Mouse (Mus musculus): Measurements from ENCODE around the gene Homer2. TPM values are rescaled to one million over a fixed set of nuclear protein-coding genes. Genes with fewer than 3 reads are reported as not detected.

The Homer2 gene
- polyA plus RNA-seq, 1 experiment from 2014 or later, result 14.8 TPM

DNA sequence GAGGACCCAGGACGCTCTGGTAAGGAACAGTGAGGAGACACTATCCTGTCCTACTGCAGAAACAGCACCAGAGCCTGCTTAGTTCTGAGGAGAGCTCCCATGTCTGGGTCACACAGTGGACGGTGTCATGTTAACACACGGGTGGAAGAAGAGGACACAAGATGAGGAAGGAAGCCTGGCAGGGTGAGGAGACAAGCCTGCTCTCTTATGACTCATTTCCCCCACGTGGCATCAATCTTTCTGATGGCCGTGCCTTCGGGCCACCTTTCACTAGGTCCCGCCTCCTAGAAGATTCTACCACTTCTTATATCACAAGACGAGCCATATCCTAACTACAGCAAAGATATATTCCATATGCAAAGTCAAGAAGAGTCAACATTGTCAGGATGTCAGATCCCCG, 40.7 kb downstream of the Homer2 start:
- no peak overlapping the region for H3K4me2 ChIP-seq
- WGBS, result 74% methylated on average over 9 of the region's 9 CpGs
- H3K36me3 ChIP-seq, result no peaks in the 10 kb centered on the region
- no peak overlapping the region for H3K27ac ChIP-seq
- no peaks in the 10 kb centered on the region for H3K9me3 ChIP-seq (replicated peaks)
- no peaks in the 10 kb centered on the region for H3K27me3 ChIP-seq
- H3K4me3 ChIP-seq (replicated peaks), result no peak overlapping the region
- no peaks in the 10 kb centered on the region for H3K4me1 ChIP-seq
- ATAC-seq (replicated peaks; ENCODE audit: low FRiP score), result no peak
- no peak overlapping the region for H3K9ac ChIP-seq

DNA sequence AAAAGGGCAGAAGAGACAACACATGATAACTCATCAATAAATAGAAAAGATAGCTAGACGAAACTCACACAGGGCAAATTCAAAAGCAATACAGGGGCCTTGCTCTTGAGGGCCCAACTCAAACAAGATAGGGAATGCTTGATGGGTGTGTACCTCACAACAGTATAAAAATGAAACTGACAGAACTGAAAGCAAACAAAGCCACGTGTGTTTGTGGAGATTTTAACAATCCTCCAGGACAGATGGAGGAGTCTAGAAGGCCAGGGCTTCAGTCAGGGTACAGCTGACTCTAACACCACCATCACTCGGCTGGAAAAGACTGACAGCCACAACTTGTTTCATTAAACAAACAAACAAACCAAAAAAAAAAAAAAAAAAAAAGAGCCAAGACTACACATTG, 44.3 kb downstream of the Homer2 start:
- H3K4me1 ChIP-seq, result no peaks in the 10 kb centered on the region
- H3K36me3 ChIP-seq, result no peaks in the 10 kb centered on the region
- no peak overlapping the region for H3K4me2 ChIP-seq
- no peaks in the 10 kb centered on the region for H3K9me3 ChIP-seq (replicated peaks)
- WGBS, result 56% methylated on average over 3 of the region's 3 CpGs
- H3K27me3 ChIP-seq, result no peaks in the 10 kb centered on the region
- no peak for ATAC-seq (replicated peaks; ENCODE audit: low FRiP score)
- no peak overlapping the region for H3K27ac ChIP-seq
- no peak overlapping the region for H3K4me3 ChIP-seq (replicated peaks)
- no peak overlapping the region for H3K9ac ChIP-seq

- Histone ChIP-seq H3K36me3 (no peaks in the 10 kb centered on the region), H3K4me3 (replicated peaks) (no peak overlapping the region), H3K27ac (no peak overlapping the region), H3K4me2 (no peak overlapping the region), H3K27me3 (no peaks in the 10 kb centered on the region), H3K9ac (no peak overlapping the region), H3K9me3 (replicated peaks) (no peaks in the 10 kb centered on the region), H3K4me1 (peaks cover 11% of the 10 kb centered on the region)
- WGBS, result 87% methylated on average over 2 of the region's 2 CpGs
- ATAC-seq (replicated peaks; ENCODE audit: low FRiP score), result no peak
Measured at GRCm38 (mm10) chr7:81657631-81658347, 49.5 kb downstream of the Homer2 start.

DNA sequence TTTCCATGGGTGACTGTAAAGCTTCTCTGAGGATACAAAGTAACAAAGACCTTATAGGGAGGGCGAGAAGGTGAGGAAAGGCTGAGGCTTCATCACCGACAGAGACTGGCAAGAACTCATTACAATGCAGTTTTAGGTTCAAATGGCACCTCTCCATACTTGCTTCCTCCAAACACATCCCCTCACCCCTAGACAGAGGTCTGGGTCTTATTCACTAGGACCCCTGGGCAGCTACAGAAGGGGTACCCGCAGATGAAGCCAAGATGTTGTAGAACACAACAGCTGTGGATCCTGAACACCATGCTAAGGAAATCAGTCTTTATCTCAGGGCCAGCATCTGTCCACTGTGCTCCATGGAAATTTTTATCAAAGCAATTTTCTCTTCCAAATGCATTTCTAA, 50.3 kb downstream of the Homer2 start:
- peaks cover 11% of the 10 kb centered on the region for H3K4me1 ChIP-seq
- H3K9ac ChIP-seq, result no peak overlapping the region
- 66% methylated on average over 3 of the region's 3 CpGs for WGBS
- H3K36me3 ChIP-seq, result no peaks in the 10 kb centered on the region
- no peak overlapping the region for H3K4me3 ChIP-seq (replicated peaks)
- no peaks in the 10 kb centered on the region for H3K9me3 ChIP-seq (replicated peaks)
- no peak overlapping the region for H3K27ac ChIP-seq
- no peaks in the 10 kb centered on the region for H3K27me3 ChIP-seq
- ATAC-seq (replicated peaks; ENCODE audit: low FRiP score), result no peak
- H3K4me2 ChIP-seq, result no peak overlapping the region

GRCm38 (mm10) chr7:81656635-81657034, 50.7 kb downstream of the Homer2 start:
- no peak for ATAC-seq (replicated peaks; ENCODE audit: low FRiP score)

DNA sequence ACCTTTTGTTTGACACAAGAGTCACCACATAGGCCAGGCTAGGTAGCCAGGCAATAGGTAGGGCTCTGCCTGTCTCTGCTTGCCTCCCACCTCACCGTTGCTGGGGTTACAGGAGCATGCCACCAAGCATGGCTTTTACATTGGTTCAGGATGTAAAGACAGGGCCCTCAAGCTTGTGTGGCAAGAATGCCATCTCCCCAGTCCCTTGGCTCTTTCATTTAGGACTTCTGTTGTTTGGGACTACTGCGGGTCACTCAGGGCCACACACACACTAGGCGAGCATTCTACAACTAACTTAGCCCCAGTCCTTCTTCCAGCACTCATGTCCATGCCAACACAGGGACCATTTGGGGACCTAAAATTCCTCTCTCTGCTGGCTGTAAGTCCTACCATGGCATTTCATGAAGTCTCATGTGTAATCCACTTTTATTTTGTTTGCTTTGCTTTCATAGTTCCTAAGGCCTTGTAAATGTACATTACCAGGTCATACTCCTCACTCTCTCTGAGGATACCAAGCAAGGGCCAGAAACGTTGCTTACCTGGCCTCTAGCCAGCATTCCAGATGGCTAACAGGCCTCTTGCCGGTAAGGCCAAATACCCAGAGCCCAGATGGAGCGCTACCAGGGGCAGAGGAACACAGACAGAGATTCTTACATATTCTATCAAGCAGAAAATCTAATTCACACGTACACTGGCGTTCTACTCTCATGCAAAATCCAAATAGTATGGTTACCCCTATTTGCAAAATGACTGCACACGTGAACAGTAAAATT, 52.2 kb downstream of the Homer2 start:
- no peak overlapping the region for H3K9ac ChIP-seq
- H3K4me1 ChIP-seq, result peaks cover 14% of the 10 kb centered on the region
- no peak overlapping the region for H3K27ac ChIP-seq
- no peak for ATAC-seq (replicated peaks; ENCODE audit: low FRiP score)
- no peaks in the 10 kb centered on the region for H3K27me3 ChIP-seq
- H3K9me3 ChIP-seq (replicated peaks), result no peaks in the 10 kb centered on the region
- no peak overlapping the region for H3K4me2 ChIP-seq
- 76% methylated on average over 9 of the region's 9 CpGs for WGBS
- no peak overlapping the region for H3K4me3 ChIP-seq (replicated peaks)
- H3K36me3 ChIP-seq, result no peaks in the 10 kb centered on the region

More at GRCm38 (mm10) chr7:81656635-81657034, 50.7 kb downstream of the Homer2 start:
- WGBS, result 19% methylated on average over 8 of the region's 8 CpGs
- H3K36me3 ChIP-seq, result no peaks in the 10 kb centered on the region
- H3K4me2 ChIP-seq, result no peak overlapping the region
- no peaks in the 10 kb centered on the region for H3K27me3 ChIP-seq
- no peak overlapping the region for H3K27ac ChIP-seq
- peaks cover 11% of the 10 kb centered on the region for H3K4me1 ChIP-seq
- H3K9me3 ChIP-seq (replicated peaks), result no peaks in the 10 kb centered on the region
- no peak overlapping the region for H3K4me3 ChIP-seq (replicated peaks)
- H3K9ac ChIP-seq, result no peak overlapping the region

DNA sequence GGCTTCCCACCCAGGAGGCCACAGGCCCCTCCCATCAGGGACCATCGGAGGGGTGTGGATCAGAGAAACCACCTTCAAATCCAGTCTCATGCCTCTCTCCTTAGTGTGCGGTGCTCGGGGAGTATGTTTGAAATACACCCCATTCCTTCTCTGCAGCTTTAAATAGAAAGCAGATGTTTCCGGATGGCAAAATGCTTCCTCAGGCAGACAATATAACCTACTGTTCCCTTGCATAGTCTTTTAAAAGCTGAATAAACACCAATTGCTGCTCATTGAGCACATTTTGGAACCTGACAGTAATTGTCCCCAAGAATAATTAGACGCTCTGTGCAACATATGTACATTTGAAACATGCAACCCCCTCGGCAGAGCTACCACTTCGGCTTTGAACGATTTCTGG, 53.3 kb downstream of the Homer2 start:
- 56% methylated on average over 8 of the region's 8 CpGs for WGBS
- Histone ChIP-seq H3K4me3 (replicated peaks) (no peak overlapping the region), H3K4me1 (peaks cover 14% of the 10 kb centered on the region), H3K4me2 (no peak overlapping the region), H3K36me3 (no peaks in the 10 kb centered on the region), H3K9ac (no peak overlapping the region), H3K9me3 (replicated peaks) (no peaks in the 10 kb centered on the region), H3K27ac (no peak overlapping the region), H3K27me3 (no peaks in the 10 kb centered on the region)
- no peak for ATAC-seq (replicated peaks; ENCODE audit: low FRiP score)

DNA sequence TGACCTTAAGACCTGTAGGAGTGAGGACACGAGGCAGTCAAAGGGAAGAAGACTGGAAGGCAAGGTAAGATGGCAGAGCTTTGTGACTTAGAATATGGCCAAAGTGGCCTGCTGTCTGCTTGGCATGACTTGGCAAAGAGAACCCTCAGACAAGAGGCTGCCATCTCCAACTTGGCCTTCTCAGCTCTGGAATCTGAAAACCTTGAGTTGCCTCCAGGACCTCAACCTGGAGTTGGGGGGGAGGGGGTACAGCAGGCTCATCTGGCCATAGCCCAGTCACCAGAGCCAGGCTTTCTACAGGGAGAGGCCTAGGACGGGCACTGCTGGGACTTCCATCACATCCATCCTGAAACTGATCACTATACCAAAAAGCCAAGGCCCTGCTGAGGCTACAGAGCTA, 55.0 kb downstream of the Homer2 start:
- ATAC-seq (replicated peaks; ENCODE audit: low FRiP score), result no peak
- 68% methylated on average over 2 of the region's 2 CpGs for WGBS
- peaks cover 14% of the 10 kb centered on the region for H3K4me1 ChIP-seq

DNA sequence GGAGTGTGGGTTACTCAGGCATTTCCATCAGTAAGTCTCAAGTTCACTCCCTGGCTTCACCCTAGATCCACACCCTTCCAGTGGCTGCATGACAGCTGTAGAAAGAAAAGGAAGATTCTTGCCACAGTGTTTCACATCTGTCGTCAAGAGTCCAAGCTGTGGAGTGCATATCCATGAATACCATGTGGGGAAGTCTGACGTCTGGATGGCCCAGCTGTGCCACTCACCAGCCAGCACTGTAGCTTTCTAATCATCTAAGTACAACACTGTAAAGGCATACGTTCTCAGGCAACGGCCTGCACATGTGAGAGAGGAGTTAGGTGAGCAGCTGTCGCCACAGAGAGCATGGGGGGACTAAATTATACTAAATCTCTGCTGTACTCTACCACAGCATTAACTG, 56.0 kb downstream of the Homer2 start:
- H3K36me3 ChIP-seq, result no peaks in the 10 kb centered on the region

More for the DNA sequence above, 55.0 kb downstream of the Homer2 start:
- H3K9ac ChIP-seq, result no peak overlapping the region
- H3K4me3 ChIP-seq (replicated peaks), result no peak overlapping the region
- H3K9me3 ChIP-seq (replicated peaks), result no peaks in the 10 kb centered on the region
- H3K27me3 ChIP-seq, result no peaks in the 10 kb centered on the region
- H3K27ac ChIP-seq, result no peak overlapping the region
- no peaks in the 10 kb centered on the region for H3K36me3 ChIP-seq
- H3K4me2 ChIP-seq, result no peak overlapping the region

DNA sequence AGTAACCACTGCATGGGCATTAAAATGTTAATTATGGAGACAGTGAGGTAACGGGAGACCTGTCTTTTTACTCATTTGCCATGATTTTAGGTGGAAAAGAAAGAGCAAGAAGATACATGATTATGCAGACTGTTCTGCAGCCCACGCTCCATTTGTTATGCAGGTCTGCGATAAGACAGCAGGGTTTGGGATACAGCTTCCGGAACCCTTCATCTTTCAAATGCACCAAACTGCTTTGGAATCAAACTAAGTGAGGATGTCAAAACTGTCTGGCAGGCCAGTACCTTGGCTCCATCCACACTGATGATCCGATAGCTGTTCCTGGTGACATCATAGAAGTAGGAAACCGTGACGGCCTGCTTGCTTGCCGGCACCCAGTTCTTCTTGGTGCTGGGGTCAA, 58.1 kb downstream of the Homer2 start:
- no peak overlapping the region for H3K9ac ChIP-seq
- H3K4me1 ChIP-seq, result peaks cover 6% of the 10 kb centered on the region; the same call in 1 of the 2 replicates
- H3K4me3 ChIP-seq (replicated peaks), result no peak overlapping the region
- 90% methylated on average over 8 of the region's 8 CpGs for WGBS
- no peak overlapping the region for H3K27ac ChIP-seq
- no peaks in the 10 kb centered on the region for H3K9me3 ChIP-seq (replicated peaks)
- no peaks in the 10 kb centered on the region for H3K27me3 ChIP-seq
- H3K4me2 ChIP-seq, result no peak overlapping the region
- H3K36me3 ChIP-seq, result no peaks in the 10 kb centered on the region
- ATAC-seq (replicated peaks; ENCODE audit: low FRiP score), result no peak

More for the DNA sequence above, 56.0 kb downstream of the Homer2 start:
- no peaks in the 10 kb centered on the region for H3K27me3 ChIP-seq
- peaks cover 7% of the 10 kb centered on the region; the same call in 1 of the 2 replicates for H3K4me1 ChIP-seq
- no peaks in the 10 kb centered on the region for H3K9me3 ChIP-seq (replicated peaks)
- H3K4me3 ChIP-seq (replicated peaks), result no peak overlapping the region
- 0 out of 2 replicates have a peak, but pooled peaks have one; percentile 2 for ATAC-seq (replicated peaks; ENCODE audit: low FRiP score)
- no peak overlapping the region for H3K27ac ChIP-seq
- H3K9ac ChIP-seq, result no peak overlapping the region
- no peak overlapping the region for H3K4me2 ChIP-seq
- WGBS, result 57% methylated on average over 5 of the region's 5 CpGs

DNA sequence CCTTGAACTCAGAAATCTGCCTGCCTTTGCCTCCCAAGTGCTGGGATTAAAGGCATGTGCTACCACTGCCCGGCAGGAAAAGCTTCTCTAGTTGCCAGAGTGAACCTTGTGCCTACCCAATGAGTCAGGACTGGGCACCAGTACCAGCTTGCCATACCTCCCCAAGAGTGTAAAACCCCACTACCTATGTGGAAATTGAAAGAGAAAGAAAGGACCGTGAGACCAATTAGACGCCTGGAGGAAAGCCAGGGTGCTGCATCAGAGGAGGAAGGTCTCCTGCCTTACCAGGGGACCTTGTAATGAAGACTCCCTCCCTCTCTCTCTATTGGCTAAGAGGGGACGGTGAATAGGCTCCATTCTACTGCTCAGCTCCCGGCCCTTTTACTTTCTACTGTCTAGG, 59.4 kb downstream of the Homer2 start:
- Histone ChIP-seq H3K27me3 (no peaks in the 10 kb centered on the region), H3K4me3 (replicated peaks) (no peak overlapping the region), H3K4me2 (no peak overlapping the region), H3K9me3 (replicated peaks) (no peaks in the 10 kb centered on the region), H3K9ac (no peak overlapping the region), H3K36me3 (no peaks in the 10 kb centered on the region), H3K27ac (no peak overlapping the region), H3K4me1 (0 out of 2 replicates have a peak, but pooled peaks cover 3% of the 10 kb centered on the region)
- no peak for ATAC-seq (replicated peaks; ENCODE audit: low FRiP score)
- 68% methylated on average over 5 of the region's 5 CpGs for WGBS

DNA sequence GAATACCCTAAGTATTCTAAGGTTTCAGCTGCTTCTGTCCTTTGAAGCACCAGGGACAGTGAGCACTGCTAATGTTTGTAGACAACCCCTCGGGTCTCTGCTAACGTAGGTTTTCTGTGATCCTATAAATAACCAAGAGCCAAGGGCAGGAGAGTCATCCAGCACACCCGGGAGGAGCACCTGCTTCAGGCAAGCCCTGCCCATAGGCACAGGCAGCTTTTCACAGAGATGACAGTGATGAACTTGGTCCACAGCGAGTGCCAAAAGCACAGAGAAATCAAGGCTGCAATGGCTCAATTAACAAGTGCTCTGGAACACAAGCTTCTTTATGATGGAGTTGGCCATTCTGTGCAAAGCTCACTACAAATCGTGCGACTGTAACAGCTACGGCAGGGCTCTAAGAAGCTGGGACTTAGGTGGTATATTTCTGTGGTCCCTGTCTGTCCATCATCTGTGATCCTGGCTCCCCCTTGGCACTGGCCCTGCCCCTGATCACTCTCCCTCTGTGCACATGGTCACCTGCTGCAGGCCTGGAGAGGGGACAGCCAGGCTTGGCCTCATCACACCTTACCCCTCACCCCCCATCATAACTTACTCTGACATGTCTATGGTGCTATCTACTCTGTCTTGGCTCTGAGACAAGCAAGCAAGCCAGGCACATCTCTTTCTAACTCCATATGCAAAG, 62.6 kb downstream of the Homer2 start:
- Histone ChIP-seq H3K4me2 (no peak overlapping the region), H3K9me3 (replicated peaks) (no peaks in the 10 kb centered on the region), H3K4me3 (replicated peaks) (no peak overlapping the region), H3K27ac (no peak overlapping the region), H3K27me3 (no peaks in the 10 kb centered on the region), H3K36me3 (no peaks in the 10 kb centered on the region), H3K4me1 (no peaks in the 10 kb centered on the region), H3K9ac (no peak overlapping the region)
- WGBS, result 68% methylated on average over 7 of the region's 7 CpGs
- ATAC-seq (replicated peaks; ENCODE audit: low FRiP score), result no peak
